Mouse (Mus musculus): ENCODE results near the gene Sbds. TPM values are rescaled to one million over a fixed set of nuclear protein-coding genes. Genes with fewer than 3 reads are reported as not detected.

Gene Sbds
- polyA plus RNA-seq, 1 experiment = 24.2 TPM

DNA sequence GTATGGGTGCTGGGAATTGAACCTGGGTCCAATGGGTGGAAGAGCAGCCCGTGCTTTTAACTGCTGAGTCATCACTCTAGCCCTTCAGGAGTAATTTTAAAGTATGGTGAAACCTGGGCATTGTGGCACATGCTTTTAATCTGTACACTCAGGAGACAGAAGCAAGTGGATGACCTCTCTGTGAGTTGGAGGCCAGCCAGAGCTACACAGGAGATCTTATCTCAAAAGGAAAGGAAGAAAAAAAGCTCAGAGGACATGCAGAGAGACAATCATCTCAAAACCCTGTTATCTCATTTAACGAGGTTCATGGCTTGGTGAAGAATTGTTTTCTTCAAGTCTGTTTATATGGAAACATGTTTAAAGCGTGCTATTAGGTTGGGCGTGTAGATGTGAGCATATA is 51.4 kb downstream of the Sbds start:
- Histone ChIP-seq H3K36me3 (ENCODE audit: control insufficient read depth, insufficient read depth, low read length) (peaks cover 33% of the 10 kb centered on the region), H3K27ac (ENCODE audit: insufficient read depth, low read depth, low read length) (no peak overlapping the region), H3K4me1 (ENCODE audit: control insufficient read depth, insufficient read depth, insufficient read length, low read length) (peaks cover 11% of the 10 kb centered on the region; the same call in 1 of the 2 replicates), H3K4me3 (ENCODE audit: low read depth, low read length) (no peak overlapping the region), H3K27me3 (ENCODE audit: control insufficient read depth, insufficient read depth, low read length) (no peaks in the 10 kb centered on the region)
- 48% methylated on average over 4 of the region's 4 CpGs for WGBS
- TF ChIP-seq CTCF (IDR thresholded peaks at IDR 0.05; ENCODE audit: extremely low read depth, insufficient read length, insufficient replicate concordance, low read depth, low read length) (no peak), POLR2A (IDR thresholded peaks at IDR 0.05; ENCODE audit: low read depth, low read length) (no peak)

DNA sequence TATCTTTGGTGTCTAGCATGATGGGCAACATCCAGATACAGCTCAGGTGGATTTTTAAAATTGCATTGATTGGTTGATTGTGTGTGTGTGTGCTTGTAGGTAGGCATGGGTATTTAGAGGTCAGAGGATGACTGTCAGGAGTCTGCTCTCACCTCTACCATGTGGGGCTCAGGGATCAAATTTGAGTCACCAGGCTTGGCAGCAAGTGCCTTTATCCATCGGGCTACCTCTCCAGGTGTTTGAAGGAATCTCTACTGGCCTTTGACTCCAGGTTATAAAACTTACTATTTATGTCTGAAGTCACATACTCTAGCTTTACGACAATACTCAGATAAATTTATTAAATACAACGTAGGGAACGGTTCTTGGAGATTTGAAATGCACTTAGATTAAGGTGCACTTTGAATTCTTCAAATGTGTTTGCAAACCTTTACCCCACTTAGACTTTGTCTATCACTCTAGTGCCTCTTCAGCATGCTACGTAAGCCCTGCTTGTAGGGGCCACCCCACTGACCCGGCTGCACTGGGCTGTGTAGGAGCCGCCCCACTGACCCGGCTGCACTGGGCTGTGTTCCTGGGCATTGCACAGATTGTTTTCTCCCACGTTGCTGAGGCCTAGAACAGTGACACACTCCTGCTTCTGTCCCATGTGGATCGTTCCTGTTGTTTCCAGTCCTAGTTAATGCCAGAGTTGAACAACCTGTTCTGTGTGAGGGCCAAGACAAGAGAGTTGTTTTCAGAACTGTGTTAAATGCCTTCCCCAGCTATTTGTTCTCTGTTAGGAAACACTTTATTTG is 54.9 kb downstream of the Sbds start:
- TF ChIP-seq CTCF (IDR thresholded peaks at IDR 0.05; ENCODE audit: extremely low read depth, insufficient read length, insufficient replicate concordance, low read depth, low read length) (no peak), POLR2A (IDR thresholded peaks at IDR 0.05; ENCODE audit: low read depth, low read length) (no peak)
- Histone ChIP-seq H3K36me3 (ENCODE audit: control insufficient read depth, insufficient read depth, low read length) (peaks cover 34% of the 10 kb centered on the region), H3K4me3 (ENCODE audit: low read depth, low read length) (no peak overlapping the region), H3K27me3 (ENCODE audit: control insufficient read depth, insufficient read depth, low read length) (no peaks in the 10 kb centered on the region), H3K4me1 (ENCODE audit: control insufficient read depth, insufficient read depth, insufficient read length, low read length) (peaks cover 8% of the 10 kb centered on the region; the same call in 1 of the 2 replicates), H3K27ac (ENCODE audit: insufficient read depth, low read depth, low read length) (no peak overlapping the region)
- 47% methylated on average over 10 of the region's 10 CpGs for WGBS

DNA sequence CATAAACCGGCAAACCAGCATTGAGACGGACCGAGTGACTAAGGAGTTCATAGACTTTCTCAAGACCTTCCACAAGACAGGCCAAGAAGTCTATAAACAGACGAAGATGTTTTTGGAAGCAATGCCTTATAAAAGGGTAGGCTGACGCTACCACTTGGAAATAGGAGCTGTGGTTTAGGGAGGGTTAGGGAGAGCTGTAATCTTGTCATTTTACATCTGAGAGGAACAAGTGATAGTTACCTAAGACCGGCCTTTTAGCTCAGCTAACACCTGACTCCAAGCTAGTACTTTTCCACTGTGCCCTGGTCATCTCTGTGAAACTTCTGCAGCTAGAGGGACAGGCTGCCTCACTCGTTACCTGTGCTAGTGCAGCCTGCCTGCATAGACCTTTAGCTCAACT is 57.3 kb downstream of the Sbds start:
- Histone ChIP-seq H3K27me3 (ENCODE audit: control insufficient read depth, insufficient read depth, low read length) (no peaks in the 10 kb centered on the region), H3K36me3 (ENCODE audit: control insufficient read depth, insufficient read depth, low read length) (peaks cover 35% of the 10 kb centered on the region), H3K4me3 (ENCODE audit: low read depth, low read length) (no peak overlapping the region), H3K27ac (ENCODE audit: insufficient read depth, low read depth, low read length) (no peak overlapping the region), H3K4me1 (ENCODE audit: control insufficient read depth, insufficient read depth, insufficient read length, low read length) (no peaks in the 10 kb centered on the region; the same call in 1 of the 2 replicates)
- WGBS = 95% methylated on average over 7 of the region's 7 CpGs
- no peak for TF ChIP-seq CTCF (IDR thresholded peaks at IDR 0.05; ENCODE audit: extremely low read depth, insufficient read length, insufficient replicate concordance, low read depth, low read length)

DNA sequence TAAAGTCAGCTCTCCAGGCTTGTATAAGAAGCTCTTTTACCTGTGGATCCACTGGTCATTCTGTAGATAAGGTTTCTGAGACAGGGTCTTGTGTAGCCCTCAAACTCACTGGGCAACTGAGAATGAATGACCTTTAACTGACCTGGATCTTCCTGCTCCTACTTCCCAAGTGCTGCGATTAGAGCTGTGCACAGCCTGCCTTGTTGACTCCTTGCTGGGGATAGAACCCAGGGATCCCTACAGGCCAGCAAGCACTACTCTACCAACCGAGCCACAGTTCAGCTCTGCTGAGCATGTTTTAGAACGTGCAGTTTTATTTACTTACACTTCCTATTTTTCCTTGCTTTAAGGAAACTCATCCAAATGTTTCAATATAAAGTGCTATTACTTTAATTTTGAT is 57.9 kb downstream of the Sbds start:
- WGBS = 65% methylated on average over 3 of the region's 3 CpGs
- H3K4me3 ChIP-seq (ENCODE audit: low read depth, low read length) = no peak overlapping the region
- no peaks in the 10 kb centered on the region for H3K27me3 ChIP-seq (ENCODE audit: control insufficient read depth, insufficient read depth, low read length)
- peaks cover 36% of the 10 kb centered on the region for H3K36me3 ChIP-seq (ENCODE audit: control insufficient read depth, insufficient read depth, low read length)
- TF ChIP-seq POLR2A (IDR thresholded peaks at IDR 0.05; ENCODE audit: low read depth, low read length) (no peak), CTCF (IDR thresholded peaks at IDR 0.05; ENCODE audit: extremely low read depth, insufficient read length, insufficient replicate concordance, low read depth, low read length) (no peak)
- no peak overlapping the region for H3K27ac ChIP-seq (ENCODE audit: insufficient read depth, low read depth, low read length)
- no peaks in the 10 kb centered on the region; the same call in 1 of the 2 replicates for H3K4me1 ChIP-seq (ENCODE audit: control insufficient read depth, insufficient read depth, insufficient read length, low read length)

DNA sequence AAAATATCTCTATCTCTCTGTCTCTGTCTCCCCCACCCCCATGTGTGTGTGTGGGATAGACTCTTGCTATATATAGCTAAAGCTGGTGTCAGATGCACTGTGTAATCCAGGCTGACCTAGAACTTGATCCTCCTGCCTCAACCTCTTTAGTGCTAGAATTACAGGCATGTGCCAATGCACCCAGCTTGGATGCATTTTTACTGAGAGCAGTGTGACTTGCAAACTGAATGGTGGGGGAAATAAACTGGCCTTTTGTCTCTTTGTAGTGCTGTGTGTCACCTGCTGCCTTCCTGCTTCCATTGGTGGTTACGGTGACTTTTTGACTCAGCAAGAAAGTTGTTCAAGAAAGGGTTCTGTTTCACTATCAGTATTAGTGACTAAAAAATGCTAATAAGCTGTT is 59.0 kb downstream of the Sbds start:
- Histone ChIP-seq H3K4me3 (ENCODE audit: low read depth, low read length) (no peak overlapping the region), H3K36me3 (ENCODE audit: control insufficient read depth, insufficient read depth, low read length) (peaks cover 41% of the 10 kb centered on the region), H3K27me3 (ENCODE audit: control insufficient read depth, insufficient read depth, low read length) (no peaks in the 10 kb centered on the region), H3K4me1 (ENCODE audit: control insufficient read depth, insufficient read depth, insufficient read length, low read length) (no peaks in the 10 kb centered on the region; the same call in 1 of the 2 replicates), H3K27ac (ENCODE audit: insufficient read depth, low read depth, low read length) (no peak overlapping the region)
- no peak for TF ChIP-seq POLR2A (IDR thresholded peaks at IDR 0.05; ENCODE audit: low read depth, low read length)
- TF ChIP-seq CTCF (IDR thresholded peaks at IDR 0.05; ENCODE audit: extremely low read depth, insufficient read length, insufficient replicate concordance, low read depth, low read length) = no peak
- WGBS = 83% methylated on average over 1 of the region's 1 CpGs

Other genes starting within 250 kb of the Sbds start
- 35.9 and 54.6 TPM in 2 replicates for gene Asl, start 226.3 kb downstream of the Sbds start, polyA plus RNA-seq (2012; rRNA removed)
- gene Crcp, start 226.2 kb downstream of the Sbds start, polyA plus RNA-seq (2012; rRNA removed) = 6.6 and 9.7 TPM in 2 replicates
- 4.4 and 4.8 TPM in 2 replicates for gene Tpst1, start 182.2 kb downstream of the Sbds start, polyA plus RNA-seq (2012; rRNA removed)
- gene Kctd7, start 110.7 kb downstream of the Sbds start, polyA plus RNA-seq (2012; rRNA removed) = 1.3 TPM in 2 replicates
- 7.6 and 11.5 TPM in 2 replicates for gene Rabgef1, start 83.7 kb downstream of the Sbds start, polyA plus RNA-seq (2012; rRNA removed)
- gene Tmem248, start 38.4 kb downstream of the Sbds start, polyA plus RNA-seq (2012; rRNA removed) = 18.7 and 23.6 TPM in 2 replicates
- gene Tyw1, start 89 bp upstream of the Sbds start, polyA plus RNA-seq (2012; rRNA removed) = 5.7 and 5.8 TPM in 2 replicates
- not detected in 2 replicates for gene Caln1, start 113.9 kb upstream of the Sbds start, polyA plus RNA-seq (2012; rRNA removed)
- not detected in 2 replicates for gene A330070K13Rik, start 129.1 kb upstream of the Sbds start, polyA plus RNA-seq (2012; rRNA removed)